Mouse (Mus musculus) adrenal gland, adult (tissue): ENCODE data around the gene Vps11.

ENCODE experiments used
- DNase-seq, 2 experiments: peaks; one replicate each; pipeline ENCODE4 v3.0.0; 2022 to 2023; ENCODE audit warnings: low spot score in 1 of 2; ENCODE audit not compliant: inconsistent age in 2 of 2

The Vps11 gene

GRCm38 (mm10) chr9:44361190-44361917 is at the start of gene Vps11:
TSS of gene Vps11 (minus strand) at chr9:44361670.
- peak; percentile 96 to 98 for DNase-seq

- DNase-seq = peak in 1 of 2 experiments; percentile 32
Observed at GRCm38 (mm10) chr9:44410647-44411336, 49.3 kb upstream of the Vps11 start.

- DNase-seq = peak in 1 of 2 experiments; percentile 35
Observed at GRCm38 (mm10) chr9:44408693-44409092, 47.2 kb upstream of the Vps11 start.

GRCm38 (mm10) chr9:44407752-44408097 is 46.3 kb upstream of the Vps11 start:
- DNase-seq = no peak

- DNase-seq = peak; percentile 93 to 98
Observed at GRCm38 (mm10) chr9:44406906-44407751, 45.7 kb upstream of the Vps11 start, which contains the start of the genes Rps25 and Trappc4. TSS of gene Rps25 (plus strand) at chr9:44407139. TSS of gene Trappc4 (minus strand) at chr9:44407600.

GRCm38 (mm10) chr9:44405011-44405410 is 43.5 kb upstream of the Vps11 start:
- DNase-seq = no peak

GRCm38 (mm10) chr9:44401081-44401480 is 39.6 kb upstream of the Vps11 start:
- DNase-seq = peak in 1 of 2 experiments; percentile 13

- peak in 1 of 2 experiments; percentile 14 for DNase-seq
Observed at GRCm38 (mm10) chr9:44399795-44400114, 38.3 kb upstream of the Vps11 start.

- no peak for DNase-seq
Observed at GRCm38 (mm10) chr9:44399114-44399794, 37.8 kb upstream of the Vps11 start.

GRCm38 (mm10) chr9:44398551-44398950 is 37.1 kb upstream of the Vps11 start:
- DNase-seq = no peak

GRCm38 (mm10) chr9:44398087-44398486 is 36.6 kb upstream of the Vps11 start:
- no peak for DNase-seq

- DNase-seq = peak; percentile 99
Observed at GRCm38 (mm10) chr9:44396684-44397411, 35.4 kb upstream of the Vps11 start, which contains the start of gene Slc37a4. TSS of gene Slc37a4 (plus strand) at chr9:44396852.

GRCm38 (mm10) chr9:44391466-44391865 is 30.0 kb upstream of the Vps11 start:
- DNase-seq = peak; percentile 68 to 90

- DNase-seq = peak; percentile 38 to 75
Observed at GRCm38 (mm10) chr9:44389273-44389672, 27.8 kb upstream of the Vps11 start.

GRCm38 (mm10) chr9:44387221-44387620 is 25.8 kb upstream of the Vps11 start:
- no peak for DNase-seq

- peak in 1 of 2 experiments; percentile 46 for DNase-seq
Observed at GRCm38 (mm10) chr9:44384596-44384995, 23.1 kb upstream of the Vps11 start.

GRCm38 (mm10) chr9:44379862-44380261 is 18.4 kb upstream of the Vps11 start:
- no peak for DNase-seq

- DNase-seq = peak; percentile 99 to 100
Observed at GRCm38 (mm10) chr9:44379054-44379834, 17.8 kb upstream of the Vps11 start, which contains the start of gene Hyou1. TSS of gene Hyou1 (plus strand) at chr9:44379490.

- no peak for DNase-seq
Observed at GRCm38 (mm10) chr9:44378153-44378730, 16.8 kb upstream of the Vps11 start.
